Mouse (Mus musculus) cerebellum, adult 2 months (tissue): ENCODE measurements around the gene Zfand2b.

Source experiments
- CTCF ChIP-seq: fragments of 200-500 bp; IDR thresholded peaks from 2 replicates; pipeline ENCODE4 v1.5.1; 2011; ENCODE audit warnings: low read depth, mild to moderate bottlenecking, control low read depth, low read length, moderate library complexity, borderline replicate concordance; ENCODE audit not compliant: insufficient read depth
- POLR2A ChIP-seq: fragments of 200-500 bp; IDR thresholded peaks from 2 replicates; pipeline ENCODE4 v1.6.1; 2011; ENCODE audit warnings: low read length, control low read depth, borderline replicate concordance; ENCODE audit not compliant: insufficient read depth

DNA sequence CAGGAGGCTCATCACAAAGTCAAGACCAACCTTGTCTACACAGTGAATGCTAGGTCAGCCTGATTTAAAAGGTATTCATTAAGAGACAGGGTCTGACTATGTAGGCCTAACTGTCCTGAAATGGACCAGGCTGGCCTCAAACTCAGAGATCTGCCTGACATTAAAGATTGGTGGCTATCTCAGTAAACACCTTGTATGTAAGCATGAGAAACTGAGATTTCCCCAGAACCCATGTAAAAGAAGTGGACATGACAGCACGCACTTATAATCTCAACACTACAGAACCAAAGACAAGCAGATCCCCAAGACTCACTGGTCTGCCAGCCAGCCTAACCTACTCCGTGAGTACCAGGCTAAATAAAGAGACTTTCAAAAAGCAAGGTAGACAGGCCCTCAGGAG is 30.0 kb upstream of the Zfand2b start:
- TF ChIP-seq CTCF (no peak), POLR2A (no peak)
